Mouse (Mus musculus): ENCODE results near the gene Rpl13. TPM values are rescaled to one million over a fixed set of nuclear protein-coding genes. Genes with fewer than 3 reads are reported as not detected.

The Rpl13 gene
- polyA plus RNA-seq (2012; rRNA removed): 960 and 1,412 TPM in 2 replicates

DNA sequence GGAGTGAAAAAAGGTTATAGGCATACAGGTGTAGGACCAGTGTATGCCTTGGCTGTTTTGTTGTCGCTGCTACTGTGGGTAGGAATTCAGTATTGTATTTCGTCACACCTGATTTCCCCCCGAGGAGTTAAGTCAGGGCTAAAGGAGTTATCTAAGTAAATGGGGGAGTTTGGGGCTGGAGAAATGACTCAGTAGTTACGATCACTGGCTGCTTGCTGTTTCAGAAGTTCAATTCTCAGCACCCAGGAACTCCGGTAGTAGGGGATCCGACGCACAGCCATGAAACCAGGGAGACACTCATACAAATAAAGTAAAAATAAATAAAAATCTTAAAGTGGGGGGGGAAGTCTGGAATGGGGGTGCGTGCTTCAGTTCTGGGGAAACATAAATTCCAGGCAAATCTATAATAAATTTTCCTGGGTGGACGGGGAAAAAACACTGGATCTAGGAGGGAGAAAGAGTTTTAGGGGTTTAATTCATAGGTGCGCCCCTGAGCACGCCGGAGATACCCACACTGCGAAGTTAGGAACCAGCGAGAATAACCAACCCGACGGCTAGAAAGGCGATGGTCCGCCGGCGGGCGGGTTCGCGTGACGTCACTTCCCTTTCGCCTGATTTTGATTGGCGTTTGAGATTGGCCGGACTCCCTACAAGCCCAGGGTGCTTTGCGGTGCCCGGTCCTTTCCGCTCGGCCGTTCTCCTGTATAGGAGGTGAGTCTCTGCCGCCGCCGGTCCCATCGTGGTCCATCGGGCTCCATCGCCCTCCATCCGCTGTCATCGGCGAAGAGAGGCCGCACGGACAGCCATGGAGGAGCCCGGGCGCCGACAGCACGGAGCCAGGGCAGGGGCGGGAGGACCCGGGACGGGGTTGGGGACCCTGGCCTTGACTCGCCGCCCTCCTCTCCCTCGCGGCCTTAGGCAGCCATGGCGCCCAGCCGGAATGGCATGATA lies at the start of gene Rpl13:
Gene Rpl13 (plus strand): TSS at position 616 of the 951 bp plus-strand sequence.
- Histone ChIP-seq H3K36me3 (ENCODE audit: control insufficient read depth, insufficient read depth, low read length) (peaks cover 6% of the 10 kb centered on the region; the same call in 1 of the 2 replicates), H3K27me3 (replicated peaks; ENCODE audit: control insufficient read depth, insufficient read depth, low read length) (no peaks in the 10 kb centered on the region), H3K4me3 (ENCODE audit: insufficient read depth, low read depth, low read length) (peak within 1 kb of the TSS; percentile 90), H3K27ac (ENCODE audit: insufficient read depth, low read depth, low read length) (peak within 1 kb of the TSS; percentile 72), H3K4me1 (ENCODE audit: control insufficient read depth, insufficient read depth, low read length) (peaks cover 9% of the 10 kb centered on the region; the same call in 1 of the 2 replicates)
- 2% methylated on average over 56 of the region's 56 CpGs for WGBS
- peak; percentile 99 for DNase-seq
- no peak for TF ChIP-seq CTCF (conservative IDR thresholded peaks at IDR 0.05; ENCODE audit: insufficient read depth, insufficient read length, low read depth, low read length)
- peak; percentile 94 for TF ChIP-seq POLR2A (IDR thresholded peaks at IDR 0.05; ENCODE audit: low read depth, low read length)

DNA sequence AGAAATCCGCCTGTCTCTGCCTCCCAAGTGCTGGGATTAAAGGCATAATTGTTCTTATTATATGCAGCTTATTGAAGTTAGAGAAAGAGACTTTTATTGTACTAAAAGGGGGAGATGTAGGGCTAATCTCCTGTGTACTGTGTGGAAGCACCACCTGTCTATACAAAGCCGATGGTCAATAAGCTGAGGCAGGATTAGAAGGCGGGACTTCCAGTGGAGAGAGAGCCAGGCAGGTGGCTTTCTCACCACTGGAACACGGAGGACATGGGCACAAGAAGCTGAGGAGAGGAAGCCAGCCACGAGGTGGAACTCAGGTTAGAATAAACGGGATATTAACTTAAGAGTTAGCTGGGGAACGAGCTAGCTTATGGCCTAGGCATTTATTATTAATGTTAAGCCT lies 39.4 kb upstream of the Rpl13 start, which contains the start of gene Spg7:
Gene Spg7 (plus strand): TSS at position 222 of the 400 bp plus-strand sequence.
- WGBS: 76% methylated on average over 7 of the region's 7 CpGs
- no peaks in the 10 kb centered on the region for H3K27me3 ChIP-seq (replicated peaks; ENCODE audit: control insufficient read depth, insufficient read depth, low read length)
- no peak within 1 kb of the TSS for H3K27ac ChIP-seq (ENCODE audit: insufficient read depth, low read depth, low read length)
- H3K4me3 ChIP-seq (ENCODE audit: insufficient read depth, low read depth, low read length): no peak within 1 kb of the TSS
- H3K4me1 ChIP-seq (ENCODE audit: control insufficient read depth, insufficient read depth, low read length): peaks cover 17% of the 10 kb centered on the region; the same call in 1 of the 2 replicates
- TF ChIP-seq CTCF (conservative IDR thresholded peaks at IDR 0.05; ENCODE audit: insufficient read depth, insufficient read length, low read depth, low read length) (no peak), POLR2A (IDR thresholded peaks at IDR 0.05; ENCODE audit: low read depth, low read length) (no peak)
- no peak for DNase-seq
- H3K36me3 ChIP-seq (ENCODE audit: control insufficient read depth, insufficient read depth, low read length): no peaks in the 10 kb centered on the region

DNA sequence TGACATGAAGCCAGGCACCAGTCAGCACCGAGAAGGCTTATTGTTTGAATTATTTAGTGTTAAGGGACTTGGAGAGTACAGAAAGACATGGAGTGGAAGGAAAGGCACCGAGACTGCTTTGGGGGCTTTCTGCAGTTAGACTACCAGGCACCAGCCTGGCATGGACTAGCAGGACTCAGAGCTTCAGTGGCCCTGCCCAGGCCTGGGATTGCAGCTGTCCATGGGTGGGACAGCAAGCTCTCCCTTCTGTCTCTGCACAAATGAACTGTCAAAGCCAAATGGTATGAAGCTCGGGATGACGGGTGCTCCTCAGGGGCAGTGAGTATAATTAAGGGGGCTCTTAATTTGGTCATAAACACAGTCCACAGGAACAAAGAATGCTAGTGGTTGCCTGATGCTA lies 38.1 kb upstream of the Rpl13 start:
- TF ChIP-seq POLR2A (IDR thresholded peaks at IDR 0.05; ENCODE audit: low read depth, low read length): no peak
- TF ChIP-seq CTCF (conservative IDR thresholded peaks at IDR 0.05; ENCODE audit: insufficient read depth, insufficient read length, low read depth, low read length): no peak
- Histone ChIP-seq H3K27me3 (replicated peaks; ENCODE audit: control insufficient read depth, insufficient read depth, low read length) (no peaks in the 10 kb centered on the region), H3K4me3 (ENCODE audit: insufficient read depth, low read depth, low read length) (no peak overlapping the region), H3K36me3 (ENCODE audit: control insufficient read depth, insufficient read depth, low read length) (no peaks in the 10 kb centered on the region), H3K27ac (ENCODE audit: insufficient read depth, low read depth, low read length) (no peak overlapping the region), H3K4me1 (ENCODE audit: control insufficient read depth, insufficient read depth, low read length) (peaks cover 17% of the 10 kb centered on the region; the same call in 1 of the 2 replicates)
- 69% methylated on average over 4 of the region's 4 CpGs for WGBS
- no peak for DNase-seq

DNA sequence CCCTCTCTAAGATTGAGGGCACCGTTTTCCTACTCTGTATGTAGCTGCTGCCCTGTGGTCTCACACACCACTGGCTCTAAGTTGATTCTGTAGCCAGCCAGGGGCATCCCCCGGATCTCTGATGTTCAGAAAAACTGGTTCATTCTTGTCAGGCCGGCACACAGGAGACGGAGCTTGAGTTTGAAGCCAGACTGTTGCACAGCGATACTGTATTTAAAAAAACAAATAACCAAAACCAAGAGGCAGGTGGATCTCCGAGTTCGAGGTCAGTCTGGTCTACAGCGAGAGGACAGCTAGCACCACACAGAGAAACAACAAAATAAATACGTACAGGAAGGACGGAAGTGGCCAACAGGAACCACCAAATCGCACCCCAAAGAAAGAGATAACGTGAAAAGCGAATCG lies 37.3 kb upstream of the Rpl13 start:
- H3K4me1 ChIP-seq (ENCODE audit: control insufficient read depth, insufficient read depth, low read length): peaks cover 17% of the 10 kb centered on the region; the same call in 1 of the 2 replicates
- DNase-seq: no peak
- 2% methylated on average over 14 of the region's 14 CpGs for WGBS
- peak overlapping the region; percentile 70 for H3K4me3 ChIP-seq (ENCODE audit: insufficient read depth, low read depth, low read length)
- H3K36me3 ChIP-seq (ENCODE audit: control insufficient read depth, insufficient read depth, low read length): no peaks in the 10 kb centered on the region
- TF ChIP-seq CTCF (conservative IDR thresholded peaks at IDR 0.05; ENCODE audit: insufficient read depth, insufficient read length, low read depth, low read length): no peak
- TF ChIP-seq POLR2A (IDR thresholded peaks at IDR 0.05; ENCODE audit: low read depth, low read length): no peak
- no peaks in the 10 kb centered on the region for H3K27me3 ChIP-seq (replicated peaks; ENCODE audit: control insufficient read depth, insufficient read depth, low read length)
- H3K27ac ChIP-seq (ENCODE audit: insufficient read depth, low read depth, low read length): peak overlapping the region; percentile 95

DNA sequence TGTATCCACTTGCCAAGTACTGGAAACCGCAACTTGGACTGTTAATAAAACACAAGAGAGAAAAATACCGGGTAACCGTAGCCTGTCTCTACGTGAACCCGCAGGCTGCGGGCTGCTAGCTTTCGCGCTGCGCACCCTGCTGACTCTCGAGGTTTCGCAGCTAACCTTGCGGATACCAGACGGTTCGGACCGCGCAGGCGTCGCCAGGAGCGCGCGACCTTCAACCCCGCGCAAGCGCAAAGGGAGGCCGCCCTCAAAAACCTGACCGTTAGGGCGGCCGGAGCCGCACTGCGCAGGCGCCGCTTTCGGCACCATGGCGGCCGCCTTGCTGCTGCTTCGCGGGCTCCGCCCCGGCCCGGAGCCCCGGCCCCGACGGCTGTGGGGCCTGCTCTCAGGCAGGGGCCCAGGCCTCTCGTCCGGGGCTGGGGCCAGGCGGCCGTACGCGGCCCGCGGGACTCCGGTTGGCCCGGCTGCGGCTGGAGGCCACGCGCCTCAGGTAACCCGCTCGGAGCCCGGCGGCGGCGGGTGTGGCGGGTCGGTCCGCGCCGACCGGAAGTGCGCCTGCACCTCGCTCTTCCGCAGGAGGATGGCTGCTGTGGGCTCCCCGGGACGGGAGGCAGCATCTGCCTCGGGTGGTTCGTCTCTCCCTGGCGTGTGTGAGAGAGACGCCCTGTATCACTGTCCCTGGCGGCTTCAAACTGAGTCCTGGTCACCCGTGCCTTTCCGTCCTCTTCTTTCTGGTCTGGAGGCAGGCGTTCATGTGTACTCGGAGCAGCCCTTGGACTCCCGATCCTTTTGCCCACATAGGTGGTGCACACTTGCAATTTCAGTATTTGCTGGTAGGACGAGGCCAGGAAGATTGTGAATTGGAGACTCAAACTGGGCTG lies 36.7 kb upstream of the Rpl13 start:
- TF ChIP-seq CTCF (conservative IDR thresholded peaks at IDR 0.05; ENCODE audit: insufficient read depth, insufficient read length, low read depth, low read length) (peak; percentile 55), POLR2A (IDR thresholded peaks at IDR 0.05; ENCODE audit: low read depth, low read length) (peak; percentile 82)
- WGBS: under 1% methylated on average over 78 of the region's 84 CpGs

DNA sequence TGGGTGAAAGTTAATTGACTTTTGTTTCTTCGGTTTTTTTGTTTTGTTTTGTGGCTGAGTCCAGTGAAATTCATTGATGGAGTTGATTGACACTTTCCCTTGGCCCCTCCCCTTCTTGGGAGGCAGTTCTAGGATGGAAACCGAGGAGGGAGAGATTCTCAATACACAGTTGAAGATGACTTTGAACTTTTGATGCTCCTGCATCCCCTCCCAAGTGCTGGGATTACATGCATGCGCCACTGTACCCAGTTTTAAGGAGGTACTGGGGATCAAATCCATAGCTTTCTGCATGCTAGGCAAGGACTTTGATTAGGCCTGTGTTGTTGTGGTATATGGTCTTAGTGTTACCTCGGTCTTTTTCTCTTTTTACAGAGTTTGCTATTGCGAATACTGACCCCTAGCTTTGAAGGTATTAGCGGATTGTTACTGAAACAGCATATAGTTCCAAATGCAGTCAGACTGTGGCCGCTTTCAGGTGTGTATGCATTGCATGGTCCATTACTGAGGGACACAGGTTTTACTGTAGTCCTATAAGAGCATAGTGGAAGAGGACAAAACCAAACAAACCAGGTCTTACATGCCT lies 36.0 kb upstream of the Rpl13 start:
- peak overlapping the region; percentile 77 for H3K27ac ChIP-seq (ENCODE audit: insufficient read depth, low read depth, low read length)
- no peak for DNase-seq
- H3K4me1 ChIP-seq (ENCODE audit: control insufficient read depth, insufficient read depth, low read length): peaks cover 17% of the 10 kb centered on the region; the same call in 1 of the 2 replicates
- no peaks in the 10 kb centered on the region; the same call in 1 of the 2 replicates for H3K36me3 ChIP-seq (ENCODE audit: control insufficient read depth, insufficient read depth, low read length)
- H3K4me3 ChIP-seq (ENCODE audit: insufficient read depth, low read depth, low read length): peak overlapping the region; percentile 99
- WGBS: 23% methylated on average over 7 of the region's 7 CpGs
- no peak for TF ChIP-seq CTCF (conservative IDR thresholded peaks at IDR 0.05; ENCODE audit: insufficient read depth, insufficient read length, low read depth, low read length)
- no peak for TF ChIP-seq POLR2A (IDR thresholded peaks at IDR 0.05; ENCODE audit: low read depth, low read length)
- no peaks in the 10 kb centered on the region for H3K27me3 ChIP-seq (replicated peaks; ENCODE audit: control insufficient read depth, insufficient read depth, low read length)

More for the DNA sequence above, 36.7 kb upstream of the Rpl13 start:
- Histone ChIP-seq H3K27ac (ENCODE audit: insufficient read depth, low read depth, low read length) (peak overlapping the region; percentile 95), H3K36me3 (ENCODE audit: control insufficient read depth, insufficient read depth, low read length) (no peaks in the 10 kb centered on the region; the same call in 1 of the 2 replicates), H3K27me3 (replicated peaks; ENCODE audit: control insufficient read depth, insufficient read depth, low read length) (no peaks in the 10 kb centered on the region), H3K4me3 (ENCODE audit: insufficient read depth, low read depth, low read length) (peak overlapping the region; percentile 99), H3K4me1 (ENCODE audit: control insufficient read depth, insufficient read depth, low read length) (peaks cover 17% of the 10 kb centered on the region; the same call in 1 of the 2 replicates)
- DNase-seq: peak; percentile 97
